7 mouse cellular contexts compared by ENCODE assay signal in the genomic region with DNA sequence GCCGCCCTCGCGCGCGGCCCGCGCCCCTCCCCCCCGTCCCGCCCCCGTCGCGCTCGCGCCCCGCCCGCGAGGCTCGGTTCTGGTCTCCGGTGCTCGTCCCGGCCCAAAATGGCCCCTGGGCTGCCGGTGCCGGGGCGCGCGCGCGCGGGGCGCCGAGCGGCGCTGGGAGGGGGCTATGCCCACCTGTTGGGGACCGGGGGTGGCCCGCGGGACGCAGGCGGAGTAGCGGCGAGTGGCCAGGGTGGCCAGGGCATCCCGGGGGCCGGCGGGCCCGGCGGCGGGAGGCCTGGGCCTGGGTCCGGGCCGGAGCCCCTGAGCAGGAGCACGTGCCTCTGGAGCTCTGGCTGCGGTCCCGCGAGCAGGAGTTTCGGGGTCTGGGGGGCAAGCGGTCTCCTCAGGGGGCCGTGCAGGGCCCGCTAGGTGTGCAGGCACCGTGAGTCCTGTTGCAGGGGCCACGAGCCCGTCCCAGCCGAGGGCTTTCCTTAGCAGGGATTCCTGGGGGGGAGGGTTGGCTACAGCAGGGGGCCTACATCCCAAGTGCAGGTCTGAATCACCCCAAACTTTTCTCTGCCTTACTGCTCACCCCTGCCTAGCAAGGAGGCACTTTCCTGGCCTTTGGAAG. TPM values are rescaled to one million over a fixed set of nuclear protein-coding genes. Genes with fewer than 3 reads are reported as not detected.
DNase-seq lines count a peak whose midpoint lies in the region; ATAC-seq and TF ChIP-seq lines count a peak whose summit lies in the region.

No protein-coding gene starts in this region.

- H3K9me3 ChIP-seq in heart, embryonic 11.5 days (replicated peaks; ENCODE audit: control insufficient read depth, low read length) = no peaks in the 10 kb centered on the region
- H3K9me3 ChIP-seq in limb, embryonic 10.5 days (replicated peaks) = no peaks in the 10 kb centered on the region

- H3K27me3 ChIP-seq in spleen, adult 2 months (ENCODE audit: control insufficient read depth, insufficient read depth, low read length) = no peaks in the 10 kb centered on the region; the same call in 1 of the 2 replicates
- H3K27me3 ChIP-seq in heart, embryonic 11.5 days (ENCODE audit: control insufficient read depth, insufficient read depth, low read length) = no peaks in the 10 kb centered on the region
- H3K27me3 ChIP-seq in limb, embryonic 10.5 days (ENCODE audit: low read depth, poor library complexity, severe bottlenecking) = no peaks in the 10 kb centered on the region
- no peaks in the 10 kb centered on the region for H3K27me3 ChIP-seq in myocyte (ENCODE audit: control insufficient read depth, insufficient read depth, insufficient read length)

- 0 out of 2 replicates have a peak, but pooled peaks have one; percentile 3 for ATAC-seq in heart, embryonic 11.5 days (replicated peaks; ENCODE audit: insufficient number of reproducible peaks, low FRiP score, low TSS enrichment)
- ATAC-seq in frontal cortex, adult (ENCODE audit: low TSS enrichment) = no peak

- no peak for TF ChIP-seq CTCF in spleen, adult 2 months (IDR thresholded peaks at IDR 0.05; ENCODE audit: extremely low read depth, insufficient read depth, insufficient read length, insufficient replicate concordance)

- TF ChIP-seq POLR2A in spleen, adult 2 months (IDR thresholded peaks at IDR 0.05; ENCODE audit: low read depth, low read length) = no peak
- no peak for TF ChIP-seq POLR2A in myocyte (IDR thresholded peaks at IDR 0.05; ENCODE audit: insufficient read length, low read depth)

- WGBS in spleen, adult 2 months = 2% methylated on average over 57 of the region's 60 CpGs
- under 1% methylated on average over 42 of the region's 60 CpGs for WGBS in heart, embryonic 11.5 days (ENCODE audit: insufficient replicate concordance)
- under 1% methylated on average over 59 of the region's 60 CpGs for WGBS in limb, embryonic 10.5 days

- H3ac ChIP-seq in myocyte (ENCODE audit: control insufficient read depth, insufficient read length) = peak overlapping the region; percentile 95

- H3K4me2 ChIP-seq in heart, embryonic 11.5 days = peak overlapping the region; percentile 81
- peak overlapping the region; percentile 94 for H3K4me2 ChIP-seq in myocyte (ENCODE audit: low read depth)

- 0 out of 2 replicates have a peak overlapping the region, but pooled peaks have one; percentile 24 for H3K27ac ChIP-seq in spleen, adult 2 months (ENCODE audit: insufficient read depth, low read length)
- peak overlapping the region; percentile 83 for H3K27ac ChIP-seq in heart, embryonic 11.5 days (ENCODE audit: low read depth, low read length)
- peak overlapping the region; percentile 99 for H3K27ac ChIP-seq in limb, embryonic 10.5 days

- H3K9ac ChIP-seq in heart, embryonic 11.5 days (ENCODE audit: low read depth, low read length) = peak overlapping the region; percentile 99

- H3K4me1 ChIP-seq in spleen, adult 2 months (ENCODE audit: control insufficient read depth, insufficient read depth, insufficient read length) = peaks cover 17% of the 10 kb centered on the region; the same call in 1 of the 2 replicates
- H3K4me1 ChIP-seq in heart, embryonic 11.5 days (ENCODE audit: control insufficient read depth, insufficient read depth, low read length) = peaks cover 39% of the 10 kb centered on the region
- peaks cover 40% of the 10 kb centered on the region for H3K4me1 ChIP-seq in limb, embryonic 10.5 days

- peak in 1 of 2 experiments; percentile 10 for DNase-seq in spleen, adult 2 months (ENCODE audit: low read depth in 1 of 2, low spot score in 2 of 2)
- DNase-seq in spleen, postnatal 36 days (ENCODE audit: low spot score in 2 of 2) = no peak
- peak; percentile 76 for DNase-seq in cerebellum, adult 11-12 months
- DNase-seq in limb, embryonic 10.5 days (ENCODE audit: low spot score) = peak; percentile 63

- no peaks in the 10 kb centered on the region for H3K36me3 ChIP-seq in spleen, adult 2 months (ENCODE audit: control insufficient read depth, insufficient read depth, low read length)
- H3K36me3 ChIP-seq in heart, embryonic 11.5 days (ENCODE audit: control insufficient read depth, insufficient read depth, low read length) = no peaks in the 10 kb centered on the region
- peaks cover 39% of the 10 kb centered on the region for H3K36me3 ChIP-seq in limb, embryonic 10.5 days
- H3K36me3 ChIP-seq in myocyte (ENCODE audit: control insufficient read depth, insufficient read depth) = no peaks in the 10 kb centered on the region

- peak overlapping the region; percentile 73 for H3K4me3 ChIP-seq in spleen, adult 2 months (ENCODE audit: extremely low read depth, insufficient read depth, insufficient read length)
- peak overlapping the region; percentile 99 for H3K4me3 ChIP-seq in heart, embryonic 11.5 days (ENCODE audit: low read depth, low read length)
- H3K4me3 ChIP-seq in limb, embryonic 10.5 days = peak overlapping the region; percentile 97
- H3K4me3 ChIP-seq in myocyte = peak overlapping the region; percentile 32

- peaks cover 49% of the 10 kb centered on the region for H3K79me2 ChIP-seq in myocyte (ENCODE audit: control insufficient read depth, insufficient read depth)

TF ChIP-seq in myocyte, 11 proteins besides CTCF, POLR2A, EP300 and RAD21:
- no peak for TF ChIP-seq TCF3 (IDR thresholded peaks at IDR 0.05; ENCODE audit: insufficient read length, low read depth)
- no peak for TF ChIP-seq MAX (IDR thresholded peaks at IDR 0.05; ENCODE audit: low read depth)
- TF ChIP-seq MYOD1 (IDR thresholded peaks at IDR 0.05; ENCODE audit: control insufficient read depth in 1 of 3, insufficient read length in 2 of 3, low read depth in 2 of 3) = no peak
- TF ChIP-seq MYOG (IDR thresholded peaks at IDR 0.05; ENCODE audit: control insufficient read depth in 1 of 3, insufficient read depth in 1 of 3, insufficient read length in 2 of 3, low read depth in 2 of 3) = no peak
- TF ChIP-seq SRF (IDR thresholded peaks at IDR 0.05; ENCODE audit: control insufficient read depth, insufficient read length, low read depth) = no peak
- no peak for TF ChIP-seq E2F4 (IDR thresholded peaks at IDR 0.05; ENCODE audit: insufficient read depth)
- TF ChIP-seq POLR2AphosphoS2 (IDR thresholded peaks at IDR 0.05; ENCODE audit: insufficient read length, low read depth) = no peak
- no peak for TF ChIP-seq REST (IDR thresholded peaks at IDR 0.05; ENCODE audit: insufficient read depth, insufficient read length)
- no peak for TF ChIP-seq TCF12 (IDR thresholded peaks at IDR 0.05; ENCODE audit: insufficient read depth, poor library complexity, severe bottlenecking)
- TF ChIP-seq CEBPB (IDR thresholded peaks at IDR 0.05; ENCODE audit: insufficient read depth, poor library complexity, severe bottlenecking) = no peak
- TF ChIP-seq USF1 (IDR thresholded peaks at IDR 0.05; ENCODE audit: low read depth) = no peak

RNA-seq across cellular contexts. Expression of a gene that starts 0.6 kb away (rescaled TPM):
- 55.6 and 77.7 TPM in 2 replicates for polyA plus RNA-seq in spleen, adult 2 months (2012; rRNA removed)
- 12.3 and 14.7 TPM in 2 replicates for polyA plus RNA-seq in heart, embryonic 11.5 days (2014; fragmentation: Nextera tagmentation; extraction: Ambion mirVana)
- 22.9 and 25.9 TPM in 2 replicates for polyA plus RNA-seq in limb, embryonic 10.5 days (2016; fragmentation: Nextera tagmentation; extraction: Ambion mirVana)
- 101 TPM for polyA plus RNA-seq in myocyte (2012; fragmentation: generic; extraction: Trizol)

RNA-seq across cellular contexts. Expression of a gene that starts 24.3 kb away (rescaled TPM):
- polyA plus RNA-seq in spleen, adult 2 months (2012; rRNA removed) = 0.20 and 0.48 TPM in 2 replicates
- 0.16 TPM in 1 of 2 replicates, not detected in the other for polyA plus RNA-seq in heart, embryonic 11.5 days (2014; fragmentation: Nextera tagmentation; extraction: Ambion mirVana)
- polyA plus RNA-seq in limb, embryonic 10.5 days (2016; fragmentation: Nextera tagmentation; extraction: Ambion mirVana) = 0.18 and 0.21 TPM in 2 replicates
- polyA plus RNA-seq in myocyte (2012; fragmentation: generic; extraction: Trizol) = 0.11 TPM

RNA-seq across cellular contexts. Expression of a gene that starts 41.4 kb away (rescaled TPM):
- 137 and 141 TPM in 2 replicates for polyA plus RNA-seq in spleen, adult 2 months (2012; rRNA removed)
- polyA plus RNA-seq in heart, embryonic 11.5 days (2014; fragmentation: Nextera tagmentation; extraction: Ambion mirVana) = 1,118 and 1,169 TPM in 2 replicates
- 58.8 and 63.8 TPM in 2 replicates for polyA plus RNA-seq in limb, embryonic 10.5 days (2016; fragmentation: Nextera tagmentation; extraction: Ambion mirVana)
- polyA plus RNA-seq in myocyte (2012; fragmentation: generic; extraction: Trizol) = 1,146 TPM

RNA-seq across cellular contexts. Expression of a gene that starts 47.5 kb away (rescaled TPM):
- polyA plus RNA-seq in spleen, adult 2 months (2012; rRNA removed) = 414 and 544 TPM in 2 replicates
- 525 and 533 TPM in 2 replicates for polyA plus RNA-seq in heart, embryonic 11.5 days (2014; fragmentation: Nextera tagmentation; extraction: Ambion mirVana)
- polyA plus RNA-seq in limb, embryonic 10.5 days (2016; fragmentation: Nextera tagmentation; extraction: Ambion mirVana) = 48.7 and 61.0 TPM in 2 replicates
- polyA plus RNA-seq in myocyte (2012; fragmentation: generic; extraction: Trizol) = 1,677 TPM

RNA-seq across cellular contexts. Expression of a gene that starts 57.6 kb away (rescaled TPM):
- 16.8 and 23.2 TPM in 2 replicates for polyA plus RNA-seq in spleen, adult 2 months (2012; rRNA removed)
- 15.8 and 16.6 TPM in 2 replicates for polyA plus RNA-seq in heart, embryonic 11.5 days (2014; fragmentation: Nextera tagmentation; extraction: Ambion mirVana)
- 49.4 and 60.2 TPM in 2 replicates for polyA plus RNA-seq in limb, embryonic 10.5 days (2016; fragmentation: Nextera tagmentation; extraction: Ambion mirVana)
- 6.6 TPM for polyA plus RNA-seq in myocyte (2012; fragmentation: generic; extraction: Trizol)

Comparison
In these comparisons a context has a peak if more than half of its experiments do, and no peak if none do; other contexts are left out.
1. DNase-seq: peak in cerebellum, adult 11-12 months (single experiment) and limb, embryonic 10.5 days (single experiment); none in spleen, postnatal 36 days (0 of 2).
2. H3K27ac ChIP-seq: peak in every context shown above with its lines; median percentile 99 in limb, embryonic 10.5 days; 83 in heart, embryonic 11.5 days; 24 in spleen, adult 2 months.
3. H3K4me3 ChIP-seq: peak in every context shown above with its lines; median percentile 99 in heart, embryonic 11.5 days; 97 in limb, embryonic 10.5 days; 73 in spleen, adult 2 months; 32 in myocyte.